Mouse (Mus musculus): ENCODE data around the gene 2610028H24Rik. TPM values are rescaled to one million over a fixed set of nuclear protein-coding genes. Genes with fewer than 3 reads are reported as not detected.
A peak's percentile ranks its signal among the peaks of the same experiment; 100 is the strongest.

Gene 2610028H24Rik
- polyA plus RNA-seq, 1 experiment from 2014 or later: not detected

GRCm38 (mm10) chr10:76455289-76455688 lies 6.4 kb downstream of the 2610028H24Rik start:
- peaks cover under 1% of the 10 kb centered on the region; the same call in 1 of the 2 replicates for H3K36me3 ChIP-seq
- ATAC-seq (ENCODE audit: low FRiP score): no peak
- H3K4me2 ChIP-seq: no peak overlapping the region
- H3K27ac ChIP-seq (replicated peaks): no peak overlapping the region
- no peak overlapping the region for H3K9ac ChIP-seq (replicated peaks)
- 75% methylated on average over 5 of the region's 5 CpGs for WGBS
- no peaks in the 10 kb centered on the region for H3K27me3 ChIP-seq (replicated peaks)
- H3K4me3 ChIP-seq (replicated peaks): no peak overlapping the region
- no peaks in the 10 kb centered on the region for H3K9me3 ChIP-seq (replicated peaks)
- no peaks in the 10 kb centered on the region for H3K4me1 ChIP-seq

- Histone ChIP-seq H3K27me3 (replicated peaks) (no peaks in the 10 kb centered on the region), H3K9ac (replicated peaks) (no peak overlapping the region), H3K9me3 (replicated peaks) (no peaks in the 10 kb centered on the region), H3K4me1 (no peaks in the 10 kb centered on the region), H3K4me3 (replicated peaks) (no peak overlapping the region), H3K36me3 (peaks cover 23% of the 10 kb centered on the region), H3K4me2 (no peak overlapping the region), H3K27ac (replicated peaks) (no peak overlapping the region)
- WGBS: 91% methylated on average over 1 of the region's 1 CpGs
- ATAC-seq (ENCODE audit: low FRiP score): no peak
Observed at GRCm38 (mm10) chr10:76461255-76461654, 12.4 kb downstream of the 2610028H24Rik start.

- H3K36me3 ChIP-seq: peaks cover 23% of the 10 kb centered on the region
- WGBS: 94% methylated on average over 7 of the region's 7 CpGs
- no peak overlapping the region for H3K27ac ChIP-seq (replicated peaks)
- no peak for ATAC-seq (ENCODE audit: low FRiP score)
- no peak overlapping the region for H3K4me2 ChIP-seq
- H3K27me3 ChIP-seq (replicated peaks): no peaks in the 10 kb centered on the region
- no peaks in the 10 kb centered on the region for H3K9me3 ChIP-seq (replicated peaks)
- H3K4me1 ChIP-seq: no peaks in the 10 kb centered on the region
- H3K9ac ChIP-seq (replicated peaks): no peak overlapping the region
- no peak overlapping the region for H3K4me3 ChIP-seq (replicated peaks)
Observed at GRCm38 (mm10) chr10:76462312-76462711, 13.4 kb downstream of the 2610028H24Rik start.

GRCm38 (mm10) chr10:76462721-76463120 lies 13.8 kb downstream of the 2610028H24Rik start:
- Histone ChIP-seq H3K9me3 (replicated peaks) (no peaks in the 10 kb centered on the region), H3K27me3 (replicated peaks) (no peaks in the 10 kb centered on the region), H3K4me1 (no peaks in the 10 kb centered on the region), H3K36me3 (peaks cover 23% of the 10 kb centered on the region), H3K9ac (replicated peaks) (no peak overlapping the region), H3K27ac (replicated peaks) (no peak overlapping the region), H3K4me2 (no peak overlapping the region), H3K4me3 (replicated peaks) (no peak overlapping the region)
- no peak for ATAC-seq (ENCODE audit: low FRiP score)
- 83% methylated on average over 6 of the region's 6 CpGs for WGBS

GRCm38 (mm10) chr10:76468203-76469162 lies 19.6 kb downstream of the 2610028H24Rik start, which contains the start of the genes Mcm3ap and Ybey:
Gene Mcm3ap (plus strand): TSS chr10:76468927.
Gene Ybey (minus strand): TSS chr10:76469114.
- ATAC-seq (ENCODE audit: low FRiP score): peak; percentile 98
- Histone ChIP-seq H3K27me3 (replicated peaks) (no peaks in the 10 kb centered on the region), H3K27ac (replicated peaks) (peak within 1 kb of the TSS; percentile 87), H3K36me3 (peaks cover 36% of the 10 kb centered on the region), H3K9me3 (replicated peaks) (no peaks in the 10 kb centered on the region), H3K4me3 (replicated peaks) (peak within 1 kb of the TSS; percentile 89), H3K9ac (replicated peaks) (peak within 1 kb of the TSS; percentile 94), H3K4me1 (peaks cover 38% of the 10 kb centered on the region), H3K4me2 (peak within 1 kb of the TSS; percentile 63)
- WGBS: 2% methylated on average over 55 of the region's 55 CpGs

- Histone ChIP-seq H3K36me3 (peaks cover 64% of the 10 kb centered on the region), H3K27me3 (replicated peaks) (no peaks in the 10 kb centered on the region), H3K9ac (replicated peaks) (no peak overlapping the region; the same call in 1 of the 2 replicates), H3K4me3 (replicated peaks) (no peak overlapping the region), H3K4me2 (no peak overlapping the region), H3K9me3 (replicated peaks) (no peaks in the 10 kb centered on the region), H3K27ac (replicated peaks) (no peak overlapping the region), H3K4me1 (peaks cover 48% of the 10 kb centered on the region)
- WGBS: 91% methylated on average over 5 of the region's 5 CpGs
- ATAC-seq (ENCODE audit: low FRiP score): no peak
Observed at GRCm38 (mm10) chr10:76473759-76474158, 24.9 kb downstream of the 2610028H24Rik start.

GRCm38 (mm10) chr10:76480851-76481250 lies 32.0 kb downstream of the 2610028H24Rik start:
- 95% methylated on average over 13 of the region's 13 CpGs for WGBS
- ATAC-seq (ENCODE audit: low FRiP score): no peak
- Histone ChIP-seq H3K4me3 (replicated peaks) (no peak overlapping the region), H3K36me3 (peaks cover 95% of the 10 kb centered on the region), H3K27me3 (replicated peaks) (no peaks in the 10 kb centered on the region), H3K27ac (replicated peaks) (no peak overlapping the region), H3K9ac (replicated peaks) (no peak overlapping the region), H3K4me1 (no peaks in the 10 kb centered on the region), H3K4me2 (no peak overlapping the region), H3K9me3 (replicated peaks) (no peaks in the 10 kb centered on the region)

- no peak overlapping the region for H3K27ac ChIP-seq (replicated peaks)
- WGBS: 95% methylated on average over 6 of the region's 6 CpGs
- ATAC-seq (ENCODE audit: low FRiP score): no peak
Observed at GRCm38 (mm10) chr10:76481480-76481879, 32.6 kb downstream of the 2610028H24Rik start.

GRCm38 (mm10) chr10:76486302-76486701 lies 37.4 kb downstream of the 2610028H24Rik start:
- no peaks in the 10 kb centered on the region for H3K27me3 ChIP-seq (replicated peaks)
- H3K4me1 ChIP-seq: no peaks in the 10 kb centered on the region
- no peak overlapping the region for H3K4me2 ChIP-seq
- H3K9me3 ChIP-seq (replicated peaks): no peaks in the 10 kb centered on the region
- peaks cover 97% of the 10 kb centered on the region for H3K36me3 ChIP-seq
- H3K27ac ChIP-seq (replicated peaks): no peak overlapping the region
- H3K4me3 ChIP-seq (replicated peaks): no peak overlapping the region
- whole genome bisulfite sequencing: 100% methylated on average over 2 of the region's 2 CpGs
- no peak overlapping the region for H3K9ac ChIP-seq (replicated peaks)
- no peak for ATAC-seq (ENCODE audit: low FRiP score)

More at GRCm38 (mm10) chr10:76481480-76481879, 32.6 kb downstream of the 2610028H24Rik start:
- Histone ChIP-seq H3K36me3 (peaks cover 95% of the 10 kb centered on the region), H3K27me3 (replicated peaks) (no peaks in the 10 kb centered on the region), H3K4me3 (replicated peaks) (no peak overlapping the region), H3K9ac (replicated peaks) (no peak overlapping the region), H3K9me3 (replicated peaks) (no peaks in the 10 kb centered on the region), H3K4me1 (no peaks in the 10 kb centered on the region), H3K4me2 (no peak overlapping the region)

- H3K9me3 ChIP-seq (replicated peaks): no peaks in the 10 kb centered on the region
- no peak for ATAC-seq (ENCODE audit: low FRiP score)
- no peak overlapping the region for H3K9ac ChIP-seq (replicated peaks)
- H3K4me2 ChIP-seq: no peak overlapping the region
- peaks cover 90% of the 10 kb centered on the region for H3K36me3 ChIP-seq
- H3K27me3 ChIP-seq (replicated peaks): no peaks in the 10 kb centered on the region
- WGBS: 95% methylated on average over 8 of the region's 8 CpGs
- no peaks in the 10 kb centered on the region for H3K4me1 ChIP-seq
- no peak overlapping the region for H3K4me3 ChIP-seq (replicated peaks)
- no peak overlapping the region for H3K27ac ChIP-seq (replicated peaks)
Observed at GRCm38 (mm10) chr10:76488265-76488664, 39.4 kb downstream of the 2610028H24Rik start.

- Histone ChIP-seq H3K36me3 (peaks cover 90% of the 10 kb centered on the region), H3K27me3 (replicated peaks) (no peaks in the 10 kb centered on the region), H3K4me3 (replicated peaks) (no peak overlapping the region), H3K4me2 (no peak overlapping the region), H3K27ac (replicated peaks) (no peak overlapping the region), H3K9ac (replicated peaks) (no peak overlapping the region), H3K9me3 (replicated peaks) (no peaks in the 10 kb centered on the region), H3K4me1 (no peaks in the 10 kb centered on the region)
- whole genome bisulfite sequencing: 96% methylated on average over 15 of the region's 15 CpGs
- no peak for ATAC-seq (ENCODE audit: low FRiP score)
Observed at GRCm38 (mm10) chr10:76489205-76489604, 40.3 kb downstream of the 2610028H24Rik start.

GRCm38 (mm10) chr10:76493527-76493926 lies 44.6 kb downstream of the 2610028H24Rik start:
- 89% methylated on average over 1 of the region's 1 CpGs for WGBS
- ATAC-seq (ENCODE audit: low FRiP score): no peak
- Histone ChIP-seq H3K4me3 (replicated peaks) (no peak overlapping the region), H3K9ac (replicated peaks) (no peak overlapping the region), H3K36me3 (peaks cover 85% of the 10 kb centered on the region), H3K4me1 (no peaks in the 10 kb centered on the region), H3K9me3 (replicated peaks) (no peaks in the 10 kb centered on the region), H3K4me2 (no peak overlapping the region), H3K27me3 (replicated peaks) (no peaks in the 10 kb centered on the region), H3K27ac (replicated peaks) (no peak overlapping the region)

All from neural tube, embryonic 15.5 days (tissue).